ENCODE assay signal across 9 mouse cellular contexts in the genomic region with DNA sequence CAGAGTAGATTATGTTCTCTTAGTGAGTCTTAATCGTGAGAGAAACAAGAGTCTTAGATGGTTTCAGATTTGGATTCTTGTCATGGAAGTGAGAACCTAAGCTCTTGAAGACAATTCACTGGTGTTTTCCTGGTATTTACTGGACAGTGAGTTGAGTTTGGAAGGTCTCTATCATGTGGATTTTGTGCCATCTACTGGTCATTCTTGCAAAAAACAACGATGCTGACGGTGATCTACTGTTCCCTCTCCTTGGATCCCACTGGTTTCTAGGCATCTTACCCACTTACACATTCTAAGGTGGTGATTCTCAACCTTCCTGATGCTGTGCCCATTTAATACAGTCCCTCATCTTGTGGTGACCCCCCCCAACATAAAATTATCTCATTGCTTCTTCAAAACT. TPM values are rescaled to one million over a fixed set of nuclear protein-coding genes. Genes with fewer than 3 reads are reported as not detected.
DNase-seq lines count a peak whose midpoint lies in the region; ATAC-seq and TF ChIP-seq lines count a peak whose summit lies in the region.
"Had no signal": no experiment of that assay in that cellular context is flagged by ENCODE, and none has a peak within 500 bp of the region (broad histone marks: within the 10 kb centered on the region; RNA-seq: fewer than 3 reads in every experiment).

No protein-coding gene starts in this region.

- no peak overlapping the region for H3K27ac ChIP-seq in forebrain, postnatal 0 days (ENCODE audit: low read depth, low read length)
- no peak overlapping the region for H3K27ac ChIP-seq in forebrain, embryonic 10.5 days
- H3K27ac ChIP-seq in midbrain, embryonic 14.5 days (replicated peaks; ENCODE audit: low read depth, low read length) = no peak overlapping the region
- H3K27ac ChIP-seq in midbrain, embryonic 10.5 days (replicated peaks) = no peak overlapping the region
- no peak overlapping the region for H3K27ac ChIP-seq in cerebellum, adult 2 months (ENCODE audit: insufficient read depth, low read length)
- H3K27ac ChIP-seq: heart, embryonic 15.5 days had no signal

- H3K4me2 ChIP-seq in forebrain, postnatal 0 days (ENCODE audit: low read depth) = no peak overlapping the region
- no peak overlapping the region for H3K4me2 ChIP-seq in midbrain, embryonic 14.5 days (ENCODE audit: low read length)
- H3K4me2 ChIP-seq: heart, embryonic 15.5 days had no signal

- H3K36me3 ChIP-seq in forebrain, postnatal 0 days (ENCODE audit: insufficient read depth) = peaks cover under 1% of the 10 kb centered on the region; the same call in 1 of the 2 replicates
- H3K36me3 ChIP-seq in forebrain, embryonic 10.5 days (replicated peaks) = peaks cover 2% of the 10 kb centered on the region; the same call in 1 of the 2 replicates
- H3K36me3 ChIP-seq in midbrain, embryonic 14.5 days (ENCODE audit: control insufficient read depth, insufficient read depth, low read length) = no peaks in the 10 kb centered on the region
- peaks cover under 1% of the 10 kb centered on the region for H3K36me3 ChIP-seq in midbrain, embryonic 10.5 days
- H3K36me3 ChIP-seq: heart, embryonic 15.5 days had no signal

- H3K4me1 ChIP-seq in forebrain, postnatal 0 days (ENCODE audit: insufficient read depth) = no peaks in the 10 kb centered on the region
- H3K4me1 ChIP-seq in forebrain, embryonic 10.5 days = peaks cover 21% of the 10 kb centered on the region
- H3K4me1 ChIP-seq in midbrain, embryonic 14.5 days (ENCODE audit: control insufficient read depth, insufficient read depth, low read length) = peaks cover 16% of the 10 kb centered on the region
- peaks cover 21% of the 10 kb centered on the region for H3K4me1 ChIP-seq in midbrain, embryonic 10.5 days
- H3K4me1 ChIP-seq in cerebellum, adult 2 months (ENCODE audit: control insufficient read depth, insufficient read depth, low read length) = peaks cover 3% of the 10 kb centered on the region

- no peaks in the 10 kb centered on the region for H3K9me3 ChIP-seq in forebrain, postnatal 0 days (ENCODE audit: low read length)
- H3K9me3 ChIP-seq in forebrain, embryonic 10.5 days = no peaks in the 10 kb centered on the region
- no peaks in the 10 kb centered on the region for H3K9me3 ChIP-seq in midbrain, embryonic 14.5 days (ENCODE audit: control insufficient read depth, low read length)
- no peaks in the 10 kb centered on the region for H3K9me3 ChIP-seq in midbrain, embryonic 10.5 days (replicated peaks)
- H3K9me3 ChIP-seq: heart, embryonic 15.5 days had no signal

- H3K9ac ChIP-seq in forebrain, postnatal 0 days = no peak overlapping the region
- no peak overlapping the region for H3K9ac ChIP-seq in midbrain, embryonic 14.5 days (replicated peaks; ENCODE audit: low read length)
- H3K9ac ChIP-seq: heart, embryonic 15.5 days had no signal

- peak; percentile 79 for TF ChIP-seq CTCF in forebrain, postnatal 0 days (IDR thresholded peaks at IDR 0.05; ENCODE audit: low read depth)
- peak; percentile 53; the same call in 1 of the 2 replicates for TF ChIP-seq CTCF in cerebellum, adult 2 months (IDR thresholded peaks at IDR 0.05; ENCODE audit: borderline replicate concordance, insufficient read depth, low read depth, low read length)

- peak; percentile 80 for DNase-seq in forebrain, postnatal 0 days
- no peak for DNase-seq in forebrain, embryonic 10.5 days (ENCODE audit: extremely low spot score, low spot score)
- peak; percentile 89 for DNase-seq in midbrain, embryonic 14.5 days
- no peak for DNase-seq in midbrain, embryonic 10.5 days (ENCODE audit: low spot score)
- peak in 1 of 2 experiments; percentile 69 for DNase-seq in cerebellum, adult 2 months
- DNase-seq in large intestine, adult 2 months (ENCODE audit: low read depth, low spot score) = peak; percentile 24
- DNase-seq in thymus, postnatal 36 days = no peak
- DNase-seq in spleen, postnatal 14 days (ENCODE audit: low spot score in 2 of 2) = no peak

- no peak overlapping the region for H3K4me3 ChIP-seq in forebrain, postnatal 0 days (ENCODE audit: low read depth, low read length)
- no peak overlapping the region for H3K4me3 ChIP-seq in forebrain, embryonic 10.5 days
- H3K4me3 ChIP-seq in midbrain, embryonic 14.5 days (replicated peaks; ENCODE audit: low read depth, low read length) = no peak overlapping the region
- H3K4me3 ChIP-seq in midbrain, embryonic 10.5 days = no peak overlapping the region
- no peak overlapping the region for H3K4me3 ChIP-seq in cerebellum, adult 2 months (replicated peaks; ENCODE audit: insufficient read depth, low read depth, low read length)
- H3K4me3 ChIP-seq: heart, embryonic 15.5 days had no signal

- WGBS in forebrain, postnatal 0 days = 9% methylated on average over 3 of the region's 3 CpGs
- WGBS in forebrain, embryonic 10.5 days = 10% methylated on average over 3 of the region's 3 CpGs
- 11% methylated on average over 3 of the region's 3 CpGs for WGBS in midbrain, embryonic 14.5 days
- WGBS in midbrain, embryonic 10.5 days = 11% methylated on average over 3 of the region's 3 CpGs
- 4% methylated on average over 3 of the region's 3 CpGs for WGBS in cerebellum, adult 2 months
- 5% methylated on average over 3 of the region's 3 CpGs for WGBS in large intestine, adult 2 months

- no peak for ATAC-seq in forebrain, postnatal 0 days
- ATAC-seq in midbrain, embryonic 14.5 days (ENCODE audit: low FRiP score, low TSS enrichment) = no peak

- no peaks in the 10 kb centered on the region for H3K27me3 ChIP-seq in forebrain, postnatal 0 days (ENCODE audit: insufficient read depth, low read length)
- no peaks in the 10 kb centered on the region for H3K27me3 ChIP-seq in forebrain, embryonic 10.5 days (ENCODE audit: poor library complexity, severe bottlenecking)
- no peaks in the 10 kb centered on the region for H3K27me3 ChIP-seq in midbrain, embryonic 14.5 days (ENCODE audit: control insufficient read depth, insufficient read depth, low read length)
- no peaks in the 10 kb centered on the region for H3K27me3 ChIP-seq in midbrain, embryonic 10.5 days (ENCODE audit: low read depth, poor library complexity, severe bottlenecking)
- no peaks in the 10 kb centered on the region for H3K27me3 ChIP-seq in cerebellum, adult 2 months (ENCODE audit: control insufficient read depth, insufficient read depth, low read length)
- H3K27me3 ChIP-seq: heart, embryonic 15.5 days had no signal

- TF ChIP-seq POLR2A in cerebellum, adult 2 months (IDR thresholded peaks at IDR 0.05; ENCODE audit: borderline replicate concordance, insufficient read depth, low read length) = no peak

RNA-seq across cellular contexts. Expression of gene Mon1b, which starts 2.8 kb away (rescaled TPM):
- 20.1 and 23.7 TPM in 2 replicates for total RNA-seq in forebrain, postnatal 0 days (2014; rRNA removed)
- 9.2 and 10.4 TPM in 2 replicates for polyA plus RNA-seq in forebrain, postnatal 0 days (2015; fragmentation: Nextera tagmentation; extraction: Ambion mirVana)
- polyA plus RNA-seq in forebrain, embryonic 10.5 days (2016; fragmentation: Nextera tagmentation; extraction: Ambion mirVana) = 8.7 and 9.9 TPM in 2 replicates
- 11.5 and 13.8 TPM in 2 replicates for polyA plus RNA-seq in midbrain, embryonic 14.5 days (2014; fragmentation: Nextera tagmentation; extraction: Ambion mirVana)
- 8.0 and 10.9 TPM in 2 replicates for polyA plus RNA-seq in midbrain, embryonic 10.5 days (2016; fragmentation: Nextera tagmentation; extraction: Ambion mirVana)
- 11.2 and 12.4 TPM in 2 replicates for polyA plus RNA-seq in cerebellum, adult 2 months (2012; rRNA removed)
- 5.1 and 7.2 TPM in 2 replicates for polyA plus RNA-seq in large intestine, adult 2 months (2012; rRNA removed)

RNA-seq across cellular contexts. Expression of gene Syce1l, which starts 10.4 kb away (rescaled TPM):
- 0.77 TPM in 1 of 2 replicates, not detected in the other for total RNA-seq in forebrain, postnatal 0 days (2014; rRNA removed)
- polyA plus RNA-seq in forebrain, postnatal 0 days (2015; fragmentation: Nextera tagmentation; extraction: Ambion mirVana) = 0.26 TPM in 1 of 2 replicates, not detected in the other
- polyA plus RNA-seq in forebrain, embryonic 10.5 days (2016; fragmentation: Nextera tagmentation; extraction: Ambion mirVana) = not detected in 2 replicates
- polyA plus RNA-seq in midbrain, embryonic 14.5 days (2014; fragmentation: Nextera tagmentation; extraction: Ambion mirVana) = 0.31 TPM in 1 of 2 replicates, not detected in the other
- 0.17 TPM in 1 of 2 replicates, not detected in the other for polyA plus RNA-seq in midbrain, embryonic 10.5 days (2016; fragmentation: Nextera tagmentation; extraction: Ambion mirVana)
- polyA plus RNA-seq in cerebellum, adult 2 months (2012; rRNA removed) = 0.18 and 0.49 TPM in 2 replicates
- polyA plus RNA-seq in large intestine, adult 2 months (2012; rRNA removed) = not detected in 2 replicates
- polyA plus RNA-seq: heart, embryonic 15.5 days had no signal

Comparison
In these comparisons a context has a peak if more than half of its experiments do, and no peak if none do; other contexts are left out.
1. DNase-seq: peak in forebrain, postnatal 0 days (single experiment), midbrain, embryonic 14.5 days (single experiment) and large intestine, adult 2 months (single experiment); none in forebrain, embryonic 10.5 days (single experiment), midbrain, embryonic 10.5 days (single experiment), thymus, postnatal 36 days (0 of 2) and spleen, postnatal 14 days (0 of 2).